Mouse (Mus musculus): ENCODE measurements at regions not wholly inside any gene's neighbourhood (a gene's known extent, or its start where the extent isn't known, plus 50 kb on each side); places are given as distances from the start of the nearest gene placed in this dataset.

DNA sequence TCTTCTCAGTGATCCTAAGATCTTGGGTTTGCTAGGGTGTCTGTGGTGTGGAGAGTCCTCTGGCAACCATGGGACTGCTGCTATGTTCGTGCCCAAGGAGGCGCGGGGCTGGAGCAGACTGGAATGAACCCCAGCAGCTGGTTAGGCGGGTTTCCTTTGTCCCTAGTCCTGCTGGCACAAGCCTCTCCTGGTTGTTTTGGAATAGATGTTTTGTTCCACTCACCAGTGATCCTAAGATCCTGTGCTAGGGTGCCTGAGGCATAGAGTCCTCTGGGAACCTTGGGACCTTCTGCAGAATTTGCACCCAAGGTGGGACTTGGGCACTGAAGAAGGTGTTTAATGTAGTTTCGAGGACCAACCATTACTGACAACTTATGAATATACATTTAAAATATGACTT is 1205.9 kb upstream of the Gm8797 start:
- Histone ChIP-seq H3K27me3 (ENCODE audit: insufficient read depth, low read length) (no peaks in the 10 kb centered on the region), H3K9ac (no peak overlapping the region), H3K27ac (ENCODE audit: low read depth, low read length) (no peak overlapping the region), H3K4me2 (ENCODE audit: low read depth) (no peak overlapping the region), H3K36me3 (ENCODE audit: insufficient read depth) (no peaks in the 10 kb centered on the region), H3K4me1 (ENCODE audit: insufficient read depth) (no peaks in the 10 kb centered on the region), H3K9me3 (ENCODE audit: low read length) (no peaks in the 10 kb centered on the region), H3K4me3 (ENCODE audit: low read depth, low read length) (no peak overlapping the region)
- no peak for TF ChIP-seq CTCF (IDR thresholded peaks at IDR 0.05; ENCODE audit: low read depth)
- WGBS = 66% methylated on average over 5 of the region's 5 CpGs
- DNase-seq (no peak), ATAC-seq (no peak)

DNA sequence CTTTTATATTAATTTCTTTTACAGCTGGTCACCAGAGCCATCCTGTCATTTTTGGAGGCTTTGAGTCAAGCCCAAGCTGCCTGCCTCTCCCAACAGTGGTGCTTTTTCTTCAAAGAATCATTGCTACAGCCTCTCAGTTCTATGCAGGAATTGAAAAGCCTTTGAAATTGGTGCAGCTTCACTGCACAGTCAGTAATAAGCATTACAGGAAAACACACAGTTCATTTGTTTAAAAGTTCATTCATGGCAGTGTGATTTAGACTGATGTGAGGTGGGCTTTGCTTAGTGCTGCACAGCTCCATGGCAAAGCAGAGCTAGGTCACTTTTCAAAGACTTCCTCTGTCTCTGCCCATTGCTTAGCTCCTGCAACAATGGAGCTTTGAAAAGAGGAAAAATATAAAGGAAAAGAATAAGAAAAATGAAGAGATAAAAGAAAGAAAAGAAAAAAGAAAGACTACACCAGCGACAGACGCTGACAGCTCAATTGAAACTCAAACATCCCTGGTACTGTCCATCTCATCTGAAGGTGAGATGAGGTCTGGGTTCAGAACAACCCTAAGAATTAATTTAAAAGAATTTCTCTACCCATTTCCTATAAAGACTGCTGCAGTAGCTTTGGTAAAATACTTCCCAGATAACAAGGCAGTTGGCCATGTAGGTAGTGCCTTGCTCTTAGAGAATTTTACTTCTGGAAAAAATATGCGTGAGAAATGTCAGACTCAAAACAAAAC is 1204.3 kb upstream of the Gm8797 start:
- H3K36me3 ChIP-seq (ENCODE audit: insufficient read depth) = no peaks in the 10 kb centered on the region
- peak; percentile 63 for ATAC-seq
- DNase-seq = no peak
- no peak overlapping the region for H3K27ac ChIP-seq (ENCODE audit: low read depth, low read length)
- 27% methylated on average over 3 of the region's 3 CpGs for WGBS
- no peaks in the 10 kb centered on the region for H3K9me3 ChIP-seq (ENCODE audit: low read length)
- TF ChIP-seq CTCF (IDR thresholded peaks at IDR 0.05; ENCODE audit: low read depth) = no peak
- no peak overlapping the region for H3K4me3 ChIP-seq (ENCODE audit: low read depth, low read length)
- H3K4me1 ChIP-seq (ENCODE audit: insufficient read depth) = no peaks in the 10 kb centered on the region
- H3K4me2 ChIP-seq (ENCODE audit: low read depth) = no peak overlapping the region
- no peak overlapping the region for H3K9ac ChIP-seq
- no peaks in the 10 kb centered on the region for H3K27me3 ChIP-seq (ENCODE audit: insufficient read depth, low read length)

DNA sequence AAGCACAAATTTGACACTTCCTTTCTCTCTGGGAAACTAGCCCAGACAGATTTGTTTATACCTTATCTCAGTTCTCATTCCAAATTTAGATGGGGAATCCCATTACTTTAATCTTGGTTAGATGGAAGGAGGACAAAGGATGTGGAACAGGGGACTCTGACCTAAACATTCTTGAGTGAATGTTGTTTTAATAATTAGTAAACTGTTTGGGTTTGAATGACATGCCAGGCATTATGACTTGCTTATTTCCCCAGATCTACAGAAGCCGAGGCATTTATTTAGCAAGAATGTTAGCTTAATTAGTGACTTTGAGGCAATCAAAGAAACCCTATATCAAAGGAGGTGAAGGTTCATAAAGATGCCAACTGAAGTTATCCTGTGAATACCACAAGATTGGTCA is 1189.9 kb upstream of the Gm8797 start:
- H3K4me3 ChIP-seq (ENCODE audit: low read depth, low read length) = no peak overlapping the region
- no peak overlapping the region for H3K9ac ChIP-seq
- no peaks in the 10 kb centered on the region for H3K36me3 ChIP-seq (ENCODE audit: insufficient read depth)
- no peaks in the 10 kb centered on the region for H3K4me1 ChIP-seq (ENCODE audit: insufficient read depth)
- no peak for DNase-seq
- no peaks in the 10 kb centered on the region for H3K9me3 ChIP-seq (ENCODE audit: low read length)
- no peak for ATAC-seq
- H3K27ac ChIP-seq (ENCODE audit: low read depth, low read length) = no peak overlapping the region
- 34% methylated on average over 1 of the region's 1 CpGs for WGBS
- H3K27me3 ChIP-seq (ENCODE audit: insufficient read depth, low read length) = no peaks in the 10 kb centered on the region
- no peak overlapping the region for H3K4me2 ChIP-seq (ENCODE audit: low read depth)
- TF ChIP-seq CTCF (IDR thresholded peaks at IDR 0.05; ENCODE audit: low read depth) = no peak

DNA sequence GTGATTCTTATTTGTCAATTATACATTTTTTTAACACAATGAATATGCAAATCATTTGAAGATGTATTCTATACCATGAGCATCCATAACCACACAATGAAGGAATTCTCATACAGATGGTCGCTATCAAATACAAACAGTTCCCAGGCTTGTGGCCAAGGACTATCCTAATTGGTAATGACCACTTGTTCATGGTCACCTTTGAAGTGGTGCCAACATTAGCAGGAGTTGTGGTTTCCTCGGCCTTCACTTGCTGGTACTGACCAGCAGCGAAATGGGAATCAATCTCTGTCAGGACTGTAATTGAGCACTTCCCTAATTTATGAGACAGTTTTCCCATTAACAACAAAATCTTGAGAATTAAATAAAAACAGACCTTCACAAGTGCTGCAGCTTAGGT is 1168.1 kb upstream of the Gm8797 start:
- no peak overlapping the region for H3K4me3 ChIP-seq (ENCODE audit: low read depth, low read length)
- H3K36me3 ChIP-seq (ENCODE audit: insufficient read depth) = no peaks in the 10 kb centered on the region
- WGBS = 67% methylated on average over 3 of the region's 3 CpGs
- DNase-seq = no peak
- no peaks in the 10 kb centered on the region for H3K9me3 ChIP-seq (ENCODE audit: low read length)
- no peaks in the 10 kb centered on the region for H3K4me1 ChIP-seq (ENCODE audit: insufficient read depth)
- no peak for ATAC-seq
- no peak overlapping the region for H3K9ac ChIP-seq
- no peaks in the 10 kb centered on the region for H3K27me3 ChIP-seq (ENCODE audit: insufficient read depth, low read length)
- no peak overlapping the region for H3K27ac ChIP-seq (ENCODE audit: low read depth, low read length)
- no peak overlapping the region for H3K4me2 ChIP-seq (ENCODE audit: low read depth)
- no peak for TF ChIP-seq CTCF (IDR thresholded peaks at IDR 0.05; ENCODE audit: low read depth)

DNA sequence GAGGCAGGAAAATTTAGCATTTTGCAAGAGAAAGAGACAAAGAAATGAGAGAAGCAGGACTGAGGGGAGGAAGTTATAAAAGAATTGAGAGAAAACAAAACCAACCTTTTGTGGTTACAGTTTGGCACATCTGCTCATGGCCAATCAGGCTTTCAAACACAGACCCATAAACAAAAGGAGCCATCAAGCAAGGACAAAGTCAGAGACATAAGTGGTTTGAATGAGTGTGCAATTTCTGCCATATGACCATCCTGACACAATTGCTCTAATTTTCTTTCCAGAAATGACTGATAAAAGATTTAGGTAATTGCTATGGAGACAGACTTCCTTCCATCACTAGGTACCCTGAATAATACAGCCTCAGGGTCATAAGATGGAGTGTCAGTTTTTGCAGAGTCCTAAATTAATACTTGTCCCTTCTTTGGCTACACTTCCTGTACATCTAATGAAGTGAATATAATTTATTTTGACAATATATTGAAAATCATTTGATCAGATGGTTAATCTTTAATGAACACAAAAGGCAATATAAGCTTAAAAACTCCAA is 1156.6 kb upstream of the Gm8797 start:
- ATAC-seq (no peak), DNase-seq (no peak)

DNA sequence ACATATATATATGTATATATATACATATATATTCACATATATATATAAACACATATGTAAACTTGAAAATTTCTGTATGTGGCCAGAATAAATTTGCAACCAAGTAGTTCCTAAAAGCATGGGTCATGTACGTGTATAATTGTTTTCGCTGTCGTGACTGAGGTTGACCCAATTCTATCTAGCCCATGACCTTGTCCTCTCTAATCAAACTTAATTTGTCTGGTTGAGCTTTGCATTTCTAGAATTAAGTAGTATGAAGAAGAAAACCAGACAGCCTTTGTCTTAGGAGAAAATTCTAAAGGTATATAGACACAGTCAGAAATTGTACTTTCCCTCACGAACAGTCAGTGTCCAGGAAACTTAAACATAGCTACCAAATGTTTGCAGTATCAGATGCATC is 1156.1 kb upstream of the Gm8797 start:
- TF ChIP-seq CTCF (IDR thresholded peaks at IDR 0.05; ENCODE audit: low read depth) = no peak
- whole genome bisulfite sequencing = 77% methylated on average over 4 of the region's 4 CpGs
- ATAC-seq = no peak
- no peak overlapping the region for H3K4me2 ChIP-seq (ENCODE audit: low read depth)
- H3K9me3 ChIP-seq (ENCODE audit: low read length) = no peaks in the 10 kb centered on the region
- H3K4me3 ChIP-seq (ENCODE audit: low read depth, low read length) = no peak overlapping the region
- no peak overlapping the region for H3K27ac ChIP-seq (ENCODE audit: low read depth, low read length)
- no peak for DNase-seq
- H3K27me3 ChIP-seq (ENCODE audit: insufficient read depth, low read length) = no peaks in the 10 kb centered on the region
- no peak overlapping the region for H3K9ac ChIP-seq
- H3K4me1 ChIP-seq (ENCODE audit: insufficient read depth) = no peaks in the 10 kb centered on the region
- H3K36me3 ChIP-seq (ENCODE audit: insufficient read depth) = no peaks in the 10 kb centered on the region

More for the DNA sequence above, 1156.6 kb upstream of the Gm8797 start:
- no peaks in the 10 kb centered on the region for H3K9me3 ChIP-seq (ENCODE audit: low read length)
- H3K27me3 ChIP-seq (ENCODE audit: insufficient read depth, low read length) = no peaks in the 10 kb centered on the region
- no peak for TF ChIP-seq CTCF (IDR thresholded peaks at IDR 0.05; ENCODE audit: low read depth)
- no peak overlapping the region for H3K4me2 ChIP-seq (ENCODE audit: low read depth)
- no peaks in the 10 kb centered on the region for H3K36me3 ChIP-seq (ENCODE audit: insufficient read depth)
- H3K4me1 ChIP-seq (ENCODE audit: insufficient read depth) = no peaks in the 10 kb centered on the region
- H3K27ac ChIP-seq (ENCODE audit: low read depth, low read length) = no peak overlapping the region
- no peak overlapping the region for H3K9ac ChIP-seq
- no peak overlapping the region for H3K4me3 ChIP-seq (ENCODE audit: low read depth, low read length)
